Mouse (Mus musculus) spleen, adult 2 months (tissue): ENCODE results near the gene Slc12a7.

ENCODE experiments used
- CTCF ChIP-seq: fragments of 200-500 bp; IDR thresholded peaks from 2 replicates; pipeline ENCODE4 v1.5.1; 2011; ENCODE audit warnings: mild to moderate bottlenecking, inconsistent platforms; ENCODE audit not compliant: insufficient read depth, insufficient read length, insufficient replicate concordance; ENCODE audit errors: extremely low read depth
- POLR2A ChIP-seq: fragments of 200-500 bp; IDR thresholded peaks from 2 replicates; pipeline ENCODE4 v1.6.1; 2011; ENCODE audit warnings: low read depth, low read length, inconsistent platforms

GRCm38 (mm10) chr13:73694972-73695371 lies 37.9 kb upstream of the Slc12a7 start:
- no peak for TF ChIP-seq CTCF
- TF ChIP-seq POLR2A, result no peak
